Mouse (Mus musculus) liver, postnatal 0 days (tissue): ENCODE measurements around the gene Krt6a.
"Not testable (repeated sequence)": the region's sequence is repeated elsewhere in the genome, so short reads cannot be mapped to it uniquely, and the experiment has no call there.

ENCODE experiments used
- CTCF ChIP-seq: sonication (generic); IDR thresholded peaks from 2 replicates; pipeline ENCODE4 v1.5.1; 2016; ENCODE audit warnings: antibody characterized with exemption, low read depth
- EP300 ChIP-seq: IDR thresholded peaks from 2 replicates; pipeline ENCODE4 v1.6.1; 2016; ENCODE audit warnings: antibody characterized with exemption, low read depth, mild to moderate bottlenecking

DNA sequence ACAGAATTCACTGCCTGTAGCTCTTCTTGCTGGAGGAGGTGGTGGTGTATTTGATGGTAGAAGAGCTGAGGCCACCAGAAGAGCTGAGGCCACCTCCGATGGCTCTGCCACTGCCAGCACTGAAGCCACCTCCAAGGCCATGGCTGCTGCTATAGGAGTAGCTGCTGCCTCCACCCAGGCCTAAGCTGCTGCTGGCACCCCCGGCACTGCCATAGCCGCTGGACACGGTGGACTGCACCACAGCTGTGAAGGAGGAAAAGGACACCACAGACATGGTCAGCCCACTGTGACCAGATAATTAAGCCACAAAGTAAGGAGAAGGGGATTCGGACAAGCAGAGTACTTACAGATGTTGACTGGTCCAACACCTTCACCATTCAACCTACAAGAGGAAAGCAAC lies 3.6 kb downstream of the Krt6a start:
- not testable (repeated sequence) for TF ChIP-seq CTCF, EP300
